Mouse (Mus musculus) spleen, adult 2 months (tissue): ENCODE data around the gene Dppa2. TPM values are rescaled to one million over a fixed set of nuclear protein-coding genes. Genes with fewer than 3 reads are reported as not detected.

ENCODE experiments used
- DNase-seq, 2 experiments: peaks; one replicate each; pipeline versions ENCODE4 v3.0.0 to v3.0.0-alpha.2; 2012 to 2021; ENCODE audit warnings: low spot score in 2 of 2, low read depth in 1 of 2
- H3K27ac ChIP-seq: fragments of 200-500 bp; 2 replicates; pipeline ENCODE4 v1.5.1; 2012; ENCODE audit warnings: low read length, inconsistent platforms; ENCODE audit not compliant: insufficient read depth
- H3K27me3 ChIP-seq: fragments of 200-500 bp; 2 replicates; pipeline ENCODE4 v1.6.1; 2012; ENCODE audit warnings: mild to moderate bottlenecking, moderate library complexity, low read length, inconsistent platforms; ENCODE audit not compliant: control insufficient read depth, insufficient read depth
- H3K36me3 ChIP-seq: fragments of 200-500 bp; 2 replicates; pipeline ENCODE4 v1.6.1; 2012; ENCODE audit warnings: mild to moderate bottlenecking, low read length, inconsistent platforms; ENCODE audit not compliant: control insufficient read depth, insufficient read depth
- H3K4me1 ChIP-seq: fragments of 200-500 bp; 2 replicates; pipeline ENCODE4 v1.6.1; 2011; ENCODE audit warnings: inconsistent platforms; ENCODE audit not compliant: control insufficient read depth, insufficient read depth, insufficient read length
- H3K4me3 ChIP-seq: fragments of 200-500 bp; 2 replicates; pipeline ENCODE4 v1.5.1; 2011; ENCODE audit warnings: mild to moderate bottlenecking, inconsistent platforms; ENCODE audit not compliant: insufficient read depth, insufficient read length; ENCODE audit errors: extremely low read depth
- CTCF ChIP-seq: fragments of 200-500 bp; IDR thresholded peaks from 2 replicates; pipeline ENCODE4 v1.5.1; 2011; ENCODE audit warnings: mild to moderate bottlenecking, inconsistent platforms; ENCODE audit not compliant: insufficient read depth, insufficient read length, insufficient replicate concordance; ENCODE audit errors: extremely low read depth
- POLR2A ChIP-seq: fragments of 200-500 bp; IDR thresholded peaks from 2 replicates; pipeline ENCODE4 v1.6.1; 2011; ENCODE audit warnings: low read depth, low read length, inconsistent platforms
- WGBS: fragments of 180-500 bp; shearing (Covaris S2); methylation state at CpG from one replicate; pipeline ENCODE4 v1.1.7; 2018; 5-methylcytosine and 5-hydroxymethylcytosine counted together
- polyA plus RNA-seq: library from polyadenylated mRNA; depleted of rRNA; stranded (reverse); fragments of >200 nt; gene quantifications from 2 replicates; pipeline ENCODE4 v1.2.3, GENCODE M21; 2012; rRNA removed

The Dppa2 gene
- polyA plus RNA-seq, 1 experiment, result 0.04 TPM

GRCm38 (mm10) chr16:48366801-48367200, 63.1 kb downstream of the Dppa2 start:
- TF ChIP-seq CTCF (no peak), POLR2A (no peak)
- no peak for DNase-seq
- Histone ChIP-seq H3K4me3 (no peak overlapping the region), H3K36me3 (no peaks in the 10 kb centered on the region), H3K27me3 (no peaks in the 10 kb centered on the region), H3K27ac (no peak overlapping the region), H3K4me1 (no peaks in the 10 kb centered on the region)
- 90% methylated on average over 5 of the region's 5 CpGs for WGBS

- 94% methylated on average over 2 of the region's 2 CpGs for WGBS
- DNase-seq, result no peak
- no peaks in the 10 kb centered on the region for H3K4me1 ChIP-seq
- TF ChIP-seq CTCF (no peak), POLR2A (no peak)
- H3K4me3 ChIP-seq, result no peak overlapping the region
- no peak overlapping the region for H3K27ac ChIP-seq
- no peaks in the 10 kb centered on the region for H3K27me3 ChIP-seq
- H3K36me3 ChIP-seq, result no peaks in the 10 kb centered on the region
Observed at GRCm38 (mm10) chr16:48368096-48368495, 64.4 kb downstream of the Dppa2 start.

Other genes starting within 250 kb of the Dppa2 start
- not detected in 2 replicates for gene Dppa4, start 20.2 kb upstream of the Dppa2 start, polyA plus RNA-seq
- not detected in 2 replicates for gene Gm5485, start 108.5 kb downstream of the Dppa2 start, polyA plus RNA-seq
- gene Morc1, start 127.3 kb downstream of the Dppa2 start, polyA plus RNA-seq, result not detected in 2 replicates